Comparison of ENCODE assay signal across 7 mouse cellular contexts in the genomic region with DNA sequence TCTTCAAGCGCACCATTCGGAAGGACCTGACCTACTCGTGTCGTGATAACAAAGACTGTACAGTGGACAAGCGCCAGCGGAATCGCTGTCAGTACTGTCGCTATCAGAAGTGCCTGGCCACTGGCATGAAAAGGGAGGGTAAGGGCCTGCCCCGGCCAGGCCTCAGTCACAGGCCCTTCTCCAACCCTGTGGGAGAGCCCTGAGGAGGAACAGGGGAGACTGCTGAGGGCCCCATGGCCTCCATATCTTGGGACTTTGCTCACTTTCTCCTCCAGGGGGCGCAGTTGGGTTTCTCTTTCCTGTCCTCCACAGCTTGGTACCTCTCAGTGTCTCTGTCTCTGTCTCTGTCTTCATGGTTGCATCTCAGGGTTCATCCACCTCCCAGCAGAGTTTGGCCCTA. TPM values are rescaled to one million over a fixed set of nuclear protein-coding genes. Genes with fewer than 3 reads are reported as not detected.
DNase-seq lines count a peak whose midpoint lies in the region; ATAC-seq and TF ChIP-seq lines count a peak whose summit lies in the region.

No protein-coding gene starts in this region.

- TF ChIP-seq CTCF in liver, embryonic 14.5 days (IDR thresholded peaks at IDR 0.05; ENCODE audit: low read depth), result peak; percentile 89

- H3K27ac ChIP-seq in neural tube, embryonic 15.5 days (replicated peaks), result no peak overlapping the region
- H3K27ac ChIP-seq in liver, embryonic 14.5 days, result no peak overlapping the region

- no peak overlapping the region for H3K4me2 ChIP-seq in neural tube, embryonic 15.5 days
- H3K4me2 ChIP-seq in liver, embryonic 14.5 days (ENCODE audit: low read depth), result no peak overlapping the region

- H3K9ac ChIP-seq in neural tube, embryonic 15.5 days (replicated peaks), result no peak overlapping the region
- no peak overlapping the region for H3K9ac ChIP-seq in liver, embryonic 14.5 days (replicated peaks)

- peaks cover 52% of the 10 kb centered on the region for H3K4me1 ChIP-seq in neural tube, embryonic 15.5 days
- peaks cover 5 to 17% of the 10 kb centered on the region in 2 experiments; a peak in 3 of 4 replicates for H3K4me1 ChIP-seq in liver, embryonic 14.5 days (replicated peaks; ENCODE audit: control insufficient read depth in 2 of 2, insufficient read depth in 2 of 2, low read length in 1 of 2)

- ATAC-seq in neural tube, embryonic 15.5 days (ENCODE audit: low FRiP score), result no peak
- peak; percentile 24 for ATAC-seq in activated CD4-positive, CD25-positive, alpha-beta regulatory T cell, adult 4 months
- no peak for ATAC-seq in liver, embryonic 14.5 days (ENCODE audit: insufficient read depth)

- no peak for TF ChIP-seq EP300 in liver, embryonic 14.5 days (IDR thresholded peaks at IDR 0.05; ENCODE audit: low read depth)

- H3K36me3 ChIP-seq in neural tube, embryonic 15.5 days, result peaks cover 44% of the 10 kb centered on the region
- H3K36me3 ChIP-seq in liver, embryonic 14.5 days (replicated peaks; ENCODE audit: control insufficient read depth, insufficient read depth, low read depth), result peaks cover 9% of the 10 kb centered on the region

- DNase-seq in neural tube, embryonic 10.5 days (ENCODE audit: extremely low spot score, low spot score), result peak; percentile 68
- peak; percentile 66 to 77 for DNase-seq in cerebellum, postnatal 25 days
- DNase-seq in heart, postnatal 36 days, result peak; percentile 64 to 65
- DNase-seq in liver, embryonic 14.5 days (ENCODE audit: low read depth in 3 of 3, low spot score in 3 of 3), result peak; percentile 54 to 64 (median 54)
- DNase-seq in retina, postnatal 7 days (ENCODE audit: low read depth, low spot score), result peak; percentile 53

- intact Hi-C loops in heart, postnatal 36 days (cut with DNase I), result loop anchor here (5.0 kb wide), 1 partner anchor 83 kb away; the partner anchor contains the start of gene H2-DMa

- no peak overlapping the region for H3K4me3 ChIP-seq in neural tube, embryonic 15.5 days (replicated peaks)
- H3K4me3 ChIP-seq in liver, embryonic 14.5 days (ENCODE audit: insufficient read depth in 1 of 2, low read depth in 2 of 2, low read length in 2 of 2), result no peak overlapping the region

- WGBS in neural tube, embryonic 15.5 days, result 79% methylated on average over 10 of the region's 10 CpGs
- WGBS in liver, embryonic 14.5 days (ENCODE audit: insufficient replicate concordance), result 66% methylated on average over 10 of the region's 10 CpGs

- H3K27me3 ChIP-seq in neural tube, embryonic 15.5 days (replicated peaks), result no peaks in the 10 kb centered on the region
- peaks cover 1% of the 10 kb centered on the region; the same call in 1 of the 2 replicates for H3K27me3 ChIP-seq in liver, embryonic 14.5 days (ENCODE audit: control insufficient read depth, insufficient read depth, low read length)

- no peaks in the 10 kb centered on the region for H3K9me3 ChIP-seq in neural tube, embryonic 15.5 days (replicated peaks)
- no peaks in the 10 kb centered on the region for H3K9me3 ChIP-seq in liver, embryonic 14.5 days (ENCODE audit: control insufficient read depth, low read length)

RNA-seq across cellular contexts. Expression of gene Rxrb, which starts 2.5 kb away (rescaled TPM):
- 54.4 and 57.7 TPM in 2 replicates for polyA plus RNA-seq in neural tube, embryonic 15.5 days (2015; fragmentation: Nextera tagmentation; extraction: Ambion mirVana)
- 1 to 10 TPM; 7.2 to 9.0 TPM for polyA plus RNA-seq in activated CD4-positive, CD25-positive, alpha-beta regulatory T cell, adult 4 months (2017; shearing (Covaris generic))
- 10 to 100 TPM; 39.8 to 41.8 TPM for total RNA-seq in heart, postnatal 36 days (2021)
- 15.2 and 16.5 TPM in 2 replicates for polyA plus RNA-seq in liver, embryonic 14.5 days (2012; rRNA removed)
- 6.0 and 7.2 TPM in 2 replicates for polyA plus RNA-seq in liver, embryonic 14.5 days (2014; fragmentation: Nextera tagmentation; extraction: Ambion mirVana)

RNA-seq across cellular contexts. Expression of gene Slc39a7, which starts 2.6 kb away (rescaled TPM):
- 167 and 170 TPM in 2 replicates for polyA plus RNA-seq in neural tube, embryonic 15.5 days (2015; fragmentation: Nextera tagmentation; extraction: Ambion mirVana)
- 10 to 100 TPM; 34.6 to 49.4 TPM for polyA plus RNA-seq in activated CD4-positive, CD25-positive, alpha-beta regulatory T cell, adult 4 months (2017; shearing (Covaris generic))
- 10 to 100 TPM; 56.9 to 60.7 TPM for total RNA-seq in heart, postnatal 36 days (2021)
- polyA plus RNA-seq in liver, embryonic 14.5 days (2012; rRNA removed), result 27.0 and 28.1 TPM in 2 replicates
- 25.1 and 26.5 TPM in 2 replicates for polyA plus RNA-seq in liver, embryonic 14.5 days (2014; fragmentation: Nextera tagmentation; extraction: Ambion mirVana)

RNA-seq across cellular contexts. Expression of gene Col11a2, which starts 5.2 kb away (rescaled TPM):
- 8.3 and 9.4 TPM in 2 replicates for polyA plus RNA-seq in neural tube, embryonic 15.5 days (2015; fragmentation: Nextera tagmentation; extraction: Ambion mirVana)
- polyA plus RNA-seq in activated CD4-positive, CD25-positive, alpha-beta regulatory T cell, adult 4 months (2017; shearing (Covaris generic)), result under 1 TPM; 0.07 to 0.20 TPM
- total RNA-seq in heart, postnatal 36 days (2021), result 1 to 10 TPM in 1 of 2 experiments, under 1 TPM in 1; 0.98 to 1.9 TPM
- 0.22 and 0.55 TPM in 2 replicates for polyA plus RNA-seq in liver, embryonic 14.5 days (2012; rRNA removed)
- 0.06 and 0.20 TPM in 2 replicates for polyA plus RNA-seq in liver, embryonic 14.5 days (2014; fragmentation: Nextera tagmentation; extraction: Ambion mirVana)

RNA-seq across cellular contexts. Expression of gene H2-Ke6, which starts 6.2 kb away (rescaled TPM):
- 68.4 and 71.4 TPM in 2 replicates for polyA plus RNA-seq in neural tube, embryonic 15.5 days (2015; fragmentation: Nextera tagmentation; extraction: Ambion mirVana)
- polyA plus RNA-seq in activated CD4-positive, CD25-positive, alpha-beta regulatory T cell, adult 4 months (2017; shearing (Covaris generic)), result 10 to 100 TPM; 29.3 to 35.2 TPM
- 100 to 1,000 TPM; 107 to 121 TPM for total RNA-seq in heart, postnatal 36 days (2021)
- 30.6 and 32.8 TPM in 2 replicates for polyA plus RNA-seq in liver, embryonic 14.5 days (2012; rRNA removed)
- 22.3 and 24.9 TPM in 2 replicates for polyA plus RNA-seq in liver, embryonic 14.5 days (2014; fragmentation: Nextera tagmentation; extraction: Ambion mirVana)

RNA-seq across cellular contexts. Expression of gene Ring1, which starts 9.6 kb away (rescaled TPM):
- 21.9 and 24.4 TPM in 2 replicates for polyA plus RNA-seq in neural tube, embryonic 15.5 days (2015; fragmentation: Nextera tagmentation; extraction: Ambion mirVana)
- 1 to 10 TPM; 2.2 to 3.4 TPM for polyA plus RNA-seq in activated CD4-positive, CD25-positive, alpha-beta regulatory T cell, adult 4 months (2017; shearing (Covaris generic))
- 10 to 100 TPM; 14.0 to 15.1 TPM for total RNA-seq in heart, postnatal 36 days (2021)
- 7.6 and 9.7 TPM in 2 replicates for polyA plus RNA-seq in liver, embryonic 14.5 days (2012; rRNA removed)
- polyA plus RNA-seq in liver, embryonic 14.5 days (2014; fragmentation: Nextera tagmentation; extraction: Ambion mirVana), result 1.2 and 1.7 TPM in 2 replicates
